Mouse (Mus musculus) liver, embryonic 12.5 days (tissue): ENCODE results near the gene Rpl3l. TPM values are rescaled to one million over a fixed set of nuclear protein-coding genes. Genes with fewer than 3 reads are reported as not detected.

Source experiments
- ATAC-seq: fragments of 200-750 bp; cut with Nextera tagmentation; 2 replicates; pipeline ENCODE4 v1.8.0; 2017; ENCODE audit warnings: moderate number of reproducible peaks, mild to moderate bottlenecking, moderate library complexity
- H3K27ac ChIP-seq: fragments of 300-500 bp; sonication (generic); 2 replicates; pipeline ENCODE4 v1.5.1; 2016; ENCODE audit warnings: mild to moderate bottlenecking
- H3K27me3 ChIP-seq: fragments of 300-500 bp; sonication (generic); replicated peaks from 2 replicates; pipeline ENCODE4 v1.6.1; 2016; ENCODE audit warnings: mild to moderate bottlenecking, moderate library complexity
- H3K36me3 ChIP-seq: fragments of 300-500 bp; sonication (generic); 2 replicates; pipeline ENCODE4 v1.6.1; 2016; ENCODE audit warnings: mild to moderate bottlenecking, moderate library complexity
- H3K4me1 ChIP-seq: fragments of 300-500 bp; sonication (generic); 2 replicates; pipeline ENCODE4 v1.6.1; 2016
- H3K4me2 ChIP-seq: fragments of 300-500 bp; sonication (generic); 2 replicates; pipeline ENCODE4 v1.6.1; 2016; ENCODE audit warnings: mild to moderate bottlenecking, moderate library complexity
- H3K4me3 ChIP-seq: fragments of 300-500 bp; sonication (generic); 2 replicates; pipeline ENCODE4 v1.5.1; 2016; ENCODE audit warnings: mild to moderate bottlenecking, moderate library complexity
- H3K9ac ChIP-seq: fragments of 300-500 bp; sonication (generic); 2 replicates; pipeline ENCODE4 v1.6.1; 2016; ENCODE audit warnings: mild to moderate bottlenecking, moderate library complexity
- H3K9me3 ChIP-seq: fragments of 300-500 bp; sonication (generic); replicated peaks from 2 replicates; pipeline ENCODE4 v1.6.1; 2016; ENCODE audit warnings: mild to moderate bottlenecking, moderate library complexity
- WGBS: fragments of 180-500 bp; shearing (Covaris S2); methylation state at CpG from one replicate; pipeline ENCODE4 v1.1.7; 2016; ENCODE audit not compliant: insufficient replicate concordance; 5-methylcytosine and 5-hydroxymethylcytosine counted together
- polyA plus RNA-seq: library from polyadenylated mRNA; unstranded; fragments of >200 nt; fragmentation: Nextera tagmentation; extraction: Ambion mirVana; gene quantifications from 2 replicates; pipeline ENCODE4 v1.2.1, GENCODE M21; 2016

Rpl3l gene
- polyA plus RNA-seq, 1 experiment from 2014 or later, result not detected

DNA sequence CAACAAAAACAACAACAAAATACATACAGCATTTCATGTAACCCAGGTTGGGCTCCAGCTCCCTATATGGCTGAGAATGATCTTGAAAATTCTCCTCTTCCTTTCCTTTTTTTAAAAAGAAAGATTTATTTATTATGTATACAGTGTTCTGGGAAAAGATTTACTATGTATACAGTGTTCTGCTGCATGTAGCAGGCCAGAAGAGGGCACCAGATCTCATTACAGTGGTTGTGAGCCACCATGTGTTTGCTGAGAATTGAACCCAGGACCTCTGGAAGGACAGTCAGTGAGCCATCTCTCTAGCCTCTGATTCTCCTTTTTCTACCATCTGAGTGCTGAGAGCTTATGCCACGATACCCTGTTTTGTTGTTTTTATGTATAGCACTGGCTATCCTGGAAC, 6.9 kb downstream of the Rpl3l start:
- H3K4me1 ChIP-seq, result peaks cover 31% of the 10 kb centered on the region
- WGBS, result 61% methylated on average over 1 of the region's 1 CpGs

DNA sequence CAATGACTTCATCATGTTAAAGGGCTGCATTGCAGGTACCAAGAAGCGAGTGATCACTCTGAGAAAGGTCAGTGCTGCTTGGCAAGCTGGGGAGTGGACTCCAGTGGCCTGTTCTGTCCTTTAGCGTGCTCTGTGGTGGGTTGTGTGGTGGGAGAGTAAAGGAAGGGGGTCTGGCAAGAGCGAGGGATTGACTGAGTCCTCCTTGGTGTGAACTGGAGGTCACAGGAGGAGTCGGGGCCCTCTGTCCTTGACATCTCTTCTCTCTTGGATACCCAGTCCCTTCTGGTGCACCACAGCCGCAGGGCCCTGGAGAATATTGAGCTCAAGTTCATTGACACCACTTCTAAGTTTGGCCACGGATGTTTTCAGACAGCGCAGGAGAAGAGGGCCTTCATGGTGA, 7.8 kb downstream of the Rpl3l start:
- 0 out of 2 replicates have a peak, but pooled peaks cover 16% of the 10 kb centered on the region for H3K27me3 ChIP-seq
- peaks cover 36% of the 10 kb centered on the region for H3K4me1 ChIP-seq
- no peaks in the 10 kb centered on the region for H3K9me3 ChIP-seq
- H3K4me3 ChIP-seq, result peak overlapping the region; percentile 81
- 0 out of 2 replicates have a peak overlapping the region, but pooled peaks have one; percentile 63 for H3K9ac ChIP-seq
- 71% methylated on average over 7 of the region's 7 CpGs for WGBS
- H3K4me2 ChIP-seq, result peak overlapping the region; percentile 95
- H3K27ac ChIP-seq, result peak overlapping the region; percentile 87
- peaks cover 12% of the 10 kb centered on the region for H3K36me3 ChIP-seq
- no peak for ATAC-seq

More for the DNA sequence above, 6.9 kb downstream of the Rpl3l start:
- Histone ChIP-seq H3K36me3 (peaks cover 4% of the 10 kb centered on the region; the same call in 1 of the 2 replicates), H3K27me3 (0 out of 2 replicates have a peak, but pooled peaks cover 16% of the 10 kb centered on the region), H3K4me2 (no peak overlapping the region), H3K4me3 (no peak overlapping the region), H3K27ac (no peak overlapping the region), H3K9ac (no peak overlapping the region), H3K9me3 (no peaks in the 10 kb centered on the region)
- no peak for ATAC-seq

DNA sequence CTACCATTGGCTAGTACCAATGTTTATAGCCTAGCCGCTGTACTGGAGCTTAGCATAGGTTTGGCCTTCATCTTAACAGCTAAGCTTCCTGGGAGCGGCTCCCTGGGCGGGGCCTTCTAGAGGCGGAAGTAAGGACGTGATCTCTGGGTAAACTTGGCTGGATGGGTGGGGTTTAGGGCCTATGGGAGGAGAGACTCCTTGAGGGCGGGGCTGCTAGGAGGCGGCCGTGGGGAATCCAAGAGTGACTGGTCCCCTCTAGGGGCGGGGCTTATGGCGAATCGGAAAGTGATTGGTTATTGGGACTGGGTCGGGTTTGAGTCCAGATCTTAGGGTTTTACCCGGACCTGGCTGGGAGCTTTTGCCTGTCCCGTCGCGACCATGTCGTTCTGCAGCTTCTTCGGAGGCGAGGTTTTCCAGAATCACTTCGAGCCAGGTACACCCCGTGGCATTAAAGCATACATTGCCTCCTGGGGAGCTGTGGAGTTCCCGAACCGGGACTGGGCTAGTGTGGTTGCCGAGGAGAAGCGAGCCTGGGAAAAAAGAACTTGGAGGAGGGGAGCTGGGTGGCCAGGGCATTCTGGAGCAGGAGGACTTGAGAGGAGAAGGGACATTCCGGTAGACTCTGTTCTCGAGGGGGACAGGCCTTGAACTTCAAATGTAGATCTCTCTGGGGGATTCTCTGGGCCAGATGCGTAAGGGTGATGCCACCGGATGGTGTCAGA, 8.9 kb downstream of the Rpl3l start, which contains the start of gene Msrb1:
TSS of gene Msrb1 (plus strand) at position 313 of the 722 bp plus-strand sequence.
- Histone ChIP-seq H3K9me3 (no peaks in the 10 kb centered on the region), H3K27ac (peak within 1 kb of the TSS; percentile 87), H3K9ac (peak within 1 kb of the TSS; percentile 84), H3K4me1 (peaks cover 36% of the 10 kb centered on the region), H3K36me3 (peaks cover 21% of the 10 kb centered on the region), H3K27me3 (0 out of 2 replicates have a peak, but pooled peaks cover 16% of the 10 kb centered on the region), H3K4me2 (peak within 1 kb of the TSS; percentile 95), H3K4me3 (peak within 1 kb of the TSS; percentile 81)
- 2% methylated on average over 29 of the region's 29 CpGs for WGBS
- peak; percentile 96 for ATAC-seq

DNA sequence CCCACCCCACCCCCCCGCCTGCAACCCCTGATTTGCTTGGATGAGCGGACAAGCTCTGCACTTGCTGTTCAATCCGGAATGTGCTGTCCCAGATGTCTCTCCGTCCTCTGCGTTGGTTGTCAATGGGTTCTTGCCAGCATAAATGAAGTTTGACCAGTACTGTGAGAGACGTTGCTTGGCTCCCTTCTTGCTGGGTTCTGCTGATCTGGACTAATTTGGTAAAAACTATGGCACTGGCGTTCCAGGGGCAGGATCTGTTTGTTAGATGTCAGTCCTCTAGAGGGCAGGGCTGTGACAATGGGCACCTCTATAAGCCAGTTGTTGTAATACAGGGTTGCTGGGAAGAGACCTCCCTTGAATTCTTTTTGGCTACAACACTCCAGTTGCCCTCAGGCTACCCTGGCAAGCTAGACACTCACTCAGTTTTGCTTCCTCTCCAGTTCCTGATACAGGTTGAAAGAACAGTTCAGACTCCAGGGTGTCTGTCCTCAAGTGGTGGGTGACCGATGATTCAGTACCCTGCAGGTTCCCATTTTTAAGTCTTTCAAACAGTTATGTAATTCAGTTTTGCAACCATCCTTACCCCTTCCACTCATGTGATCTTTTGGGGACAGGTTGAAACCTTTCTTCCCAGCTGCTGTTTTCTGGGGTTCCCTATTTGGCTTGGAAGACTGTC, 9.7 kb downstream of the Rpl3l start:
- Histone ChIP-seq H3K36me3 (peaks cover 29% of the 10 kb centered on the region), H3K27me3 (0 out of 2 replicates have a peak, but pooled peaks cover 12% of the 10 kb centered on the region), H3K27ac (peak overlapping the region; percentile 83), H3K9me3 (no peaks in the 10 kb centered on the region), H3K9ac (peak overlapping the region; percentile 84), H3K4me3 (peak overlapping the region; percentile 81), H3K4me2 (peak overlapping the region; percentile 95), H3K4me1 (peaks cover 36% of the 10 kb centered on the region)
- ATAC-seq, result no peak
- 23% methylated on average over 8 of the region's 8 CpGs for WGBS

- H3K4me1 ChIP-seq, result peaks cover 36% of the 10 kb centered on the region
- 77% methylated on average over 4 of the region's 4 CpGs for WGBS
- H3K9ac ChIP-seq, result no peak overlapping the region
- 0 out of 2 replicates have a peak overlapping the region, but pooled peaks have one; percentile 81 for H3K4me3 ChIP-seq
- H3K27ac ChIP-seq, result peak overlapping the region; percentile 83
- peak overlapping the region; percentile 95; the same call in 1 of the 2 replicates for H3K4me2 ChIP-seq
- H3K36me3 ChIP-seq, result peaks cover 36% of the 10 kb centered on the region
- 0 out of 2 replicates have a peak, but pooled peaks cover 2% of the 10 kb centered on the region for H3K27me3 ChIP-seq
- ATAC-seq, result no peak
- H3K9me3 ChIP-seq, result no peaks in the 10 kb centered on the region
Measured at GRCm38 (mm10) chr17:24738238-24738637, 10.6 kb downstream of the Rpl3l start.

GRCm38 (mm10) chr17:24739926-24740325, 12.3 kb downstream of the Rpl3l start:
- Histone ChIP-seq H3K9me3 (no peaks in the 10 kb centered on the region), H3K27ac (no peak overlapping the region), H3K36me3 (peaks cover 36% of the 10 kb centered on the region), H3K4me1 (peaks cover 36% of the 10 kb centered on the region), H3K4me2 (no peak overlapping the region), H3K4me3 (no peak overlapping the region), H3K27me3 (no peaks in the 10 kb centered on the region), H3K9ac (no peak overlapping the region)
- WGBS, result 75% methylated on average over 8 of the region's 8 CpGs
- no peak for ATAC-seq

DNA sequence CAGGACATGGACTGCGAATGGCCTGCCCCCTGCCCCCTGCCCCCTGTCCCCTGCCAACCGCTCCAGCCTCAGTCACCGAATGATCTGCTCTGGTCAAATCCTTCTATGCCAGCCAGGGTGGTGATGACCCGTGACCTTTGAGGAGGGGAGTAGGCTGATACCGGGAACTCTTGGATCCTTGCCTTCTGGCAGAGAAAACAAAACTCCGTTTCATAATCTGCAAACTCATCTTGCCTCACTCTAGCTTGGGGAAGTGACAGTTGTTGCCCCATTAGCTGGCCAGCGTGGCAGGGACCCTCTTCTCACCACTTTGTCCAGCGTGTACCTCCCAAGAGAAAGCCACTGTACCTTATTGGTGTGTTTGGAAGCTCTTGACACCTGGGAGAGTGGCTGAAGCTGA, 14.7 kb downstream of the Rpl3l start:
- Histone ChIP-seq H3K9ac (no peak overlapping the region), H3K4me3 (no peak overlapping the region), H3K36me3 (peaks cover 36% of the 10 kb centered on the region), H3K27me3 (peaks cover 17% of the 10 kb centered on the region), H3K27ac (no peak overlapping the region), H3K9me3 (no peaks in the 10 kb centered on the region), H3K4me2 (no peak overlapping the region), H3K4me1 (peaks cover 22% of the 10 kb centered on the region)
- WGBS, result 76% methylated on average over 8 of the region's 8 CpGs
- no peak for ATAC-seq

DNA sequence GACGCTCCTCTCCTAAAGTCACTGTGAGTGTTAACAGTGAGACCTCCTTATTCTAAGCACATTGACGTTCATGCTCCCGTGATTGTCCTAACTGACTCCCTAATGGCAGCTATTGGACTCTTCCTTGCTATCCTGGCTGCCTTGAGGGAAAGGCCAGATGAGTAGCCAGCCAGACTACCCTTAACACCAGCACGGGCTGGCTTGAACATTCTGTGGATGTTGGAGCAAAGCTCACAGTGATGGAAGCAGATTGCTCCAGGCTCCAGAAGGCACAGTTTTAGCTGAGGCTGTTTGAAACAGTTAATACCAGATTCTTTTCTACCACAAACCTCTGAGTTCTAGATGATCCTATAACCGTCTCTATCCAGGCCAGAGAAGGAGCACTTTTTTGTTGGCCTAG, 16.3 kb downstream of the Rpl3l start:
- ATAC-seq, result no peak
- Histone ChIP-seq H3K27ac (no peak overlapping the region), H3K4me1 (peaks cover 9% of the 10 kb centered on the region), H3K27me3 (peaks cover 27% of the 10 kb centered on the region), H3K36me3 (peaks cover 36% of the 10 kb centered on the region), H3K9me3 (no peaks in the 10 kb centered on the region), H3K9ac (no peak overlapping the region), H3K4me3 (no peak overlapping the region), H3K4me2 (no peak overlapping the region)
- 63% methylated on average over 5 of the region's 5 CpGs for WGBS

DNA sequence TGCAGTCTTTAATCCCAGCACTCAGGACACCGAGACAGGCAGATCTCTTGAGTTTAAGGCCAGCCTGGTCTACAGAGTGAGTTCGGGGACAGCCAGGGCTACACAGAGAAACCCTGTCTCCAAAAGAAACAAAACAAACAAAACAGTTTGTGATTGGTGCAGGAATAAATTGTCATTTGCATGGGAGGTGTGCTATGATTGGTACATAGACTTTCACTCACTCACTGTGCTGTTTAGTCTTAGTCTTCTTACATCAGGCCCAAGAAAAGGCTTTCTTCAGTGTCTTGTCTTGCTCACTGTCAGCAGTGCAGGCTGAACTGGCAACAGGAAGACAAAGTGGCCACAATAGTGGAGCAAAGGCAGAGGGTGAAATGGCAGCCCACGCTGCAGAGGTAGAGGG, 16.8 kb downstream of the Rpl3l start:
- no peak for ATAC-seq
- H3K9me3 ChIP-seq, result no peaks in the 10 kb centered on the region
- H3K4me3 ChIP-seq, result no peak overlapping the region
- H3K4me2 ChIP-seq, result no peak overlapping the region
- peaks cover 33% of the 10 kb centered on the region for H3K36me3 ChIP-seq
- H3K27ac ChIP-seq, result no peak overlapping the region
- H3K4me1 ChIP-seq, result peaks cover 6% of the 10 kb centered on the region
- peaks cover 31% of the 10 kb centered on the region for H3K27me3 ChIP-seq
- WGBS, result 66% methylated on average over 3 of the region's 3 CpGs
- H3K9ac ChIP-seq, result no peak overlapping the region

GRCm38 (mm10) chr17:24745526-24746497, 18.2 kb downstream of the Rpl3l start:
- Histone ChIP-seq H3K9me3 (no peaks in the 10 kb centered on the region), H3K36me3 (peaks cover 22% of the 10 kb centered on the region), H3K9ac (no peak overlapping the region), H3K4me3 (no peak overlapping the region), H3K4me2 (no peak overlapping the region), H3K27ac (no peak overlapping the region), H3K4me1 (no peaks in the 10 kb centered on the region), H3K27me3 (peaks cover 45% of the 10 kb centered on the region)
- peak; percentile 60 for ATAC-seq
- WGBS, result 15% methylated on average over 7 of the region's 7 CpGs

- ATAC-seq, result no peak
- Histone ChIP-seq H3K4me3 (no peak overlapping the region), H3K36me3 (peaks cover 10% of the 10 kb centered on the region), H3K9ac (no peak overlapping the region), H3K9me3 (no peaks in the 10 kb centered on the region), H3K4me2 (no peak overlapping the region), H3K27ac (no peak overlapping the region), H3K4me1 (no peaks in the 10 kb centered on the region), H3K27me3 (peaks cover 57% of the 10 kb centered on the region)
- 47% methylated on average over 4 of the region's 4 CpGs for WGBS
Measured at GRCm38 (mm10) chr17:24746986-24747385, 19.4 kb downstream of the Rpl3l start.
